Mouse (Mus musculus): ENCODE data around the gene Unc5c.

Unc5c gene

DNA sequence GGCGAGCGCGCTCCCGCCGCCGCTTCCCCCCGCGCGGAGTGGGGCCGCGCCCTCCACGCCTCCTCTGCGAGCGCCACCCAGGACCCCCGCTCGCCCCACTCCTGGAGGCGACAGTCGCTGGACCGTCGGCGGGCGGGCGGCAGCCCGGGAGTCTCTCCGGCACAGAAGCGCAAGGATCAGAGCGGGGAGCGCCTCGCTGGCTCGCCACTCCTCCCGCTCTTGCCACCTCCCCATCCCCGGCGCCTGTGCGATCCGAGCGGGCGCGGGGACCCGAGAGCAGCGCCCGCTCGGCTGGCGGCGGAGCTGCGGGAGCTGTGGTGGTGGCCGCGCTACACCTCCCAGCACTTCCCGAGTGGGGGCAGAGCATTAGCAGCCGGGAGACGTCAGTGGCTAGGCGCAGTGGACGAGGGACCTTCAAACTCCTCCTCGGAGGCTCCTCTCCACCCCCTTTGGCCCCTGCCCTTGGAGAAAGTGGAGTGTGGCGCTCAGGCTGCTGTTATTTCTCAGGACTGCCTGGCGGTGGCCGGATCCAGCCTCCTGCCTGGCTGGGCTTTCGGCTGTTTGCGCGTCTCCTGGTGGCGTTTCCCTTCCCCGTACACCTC lies at the start of gene Unc5c:
Gene Unc5c, plus strand, starts transcription at position 113 of the 602 bp plus-strand sequence.
- peak in 1 of 2 experiments; percentile 12 for DNase-seq (ENCODE audit: low spot score in 2 of 2)

DNA sequence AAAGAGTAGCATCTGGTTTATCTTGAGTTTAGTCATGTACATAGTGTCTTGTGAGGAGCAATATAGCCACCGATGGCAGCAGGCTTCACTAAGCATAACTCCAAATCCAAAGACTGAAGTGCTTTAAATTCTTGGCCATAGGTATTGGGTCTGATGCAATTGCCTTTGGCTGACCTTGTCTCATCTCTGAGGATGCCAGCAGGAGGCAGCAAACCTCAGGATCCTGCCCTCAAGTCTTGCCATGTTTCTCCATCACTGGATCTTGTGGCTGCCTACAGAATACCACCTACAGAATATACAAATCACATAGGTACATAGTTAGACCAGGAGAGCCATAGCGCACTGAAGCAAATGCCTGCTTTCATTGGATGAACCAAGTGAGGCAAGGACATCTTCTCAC lies 7.5 kb upstream of the Unc5c start:
- DNase-seq (ENCODE audit: low spot score in 2 of 2): no peak

DNA sequence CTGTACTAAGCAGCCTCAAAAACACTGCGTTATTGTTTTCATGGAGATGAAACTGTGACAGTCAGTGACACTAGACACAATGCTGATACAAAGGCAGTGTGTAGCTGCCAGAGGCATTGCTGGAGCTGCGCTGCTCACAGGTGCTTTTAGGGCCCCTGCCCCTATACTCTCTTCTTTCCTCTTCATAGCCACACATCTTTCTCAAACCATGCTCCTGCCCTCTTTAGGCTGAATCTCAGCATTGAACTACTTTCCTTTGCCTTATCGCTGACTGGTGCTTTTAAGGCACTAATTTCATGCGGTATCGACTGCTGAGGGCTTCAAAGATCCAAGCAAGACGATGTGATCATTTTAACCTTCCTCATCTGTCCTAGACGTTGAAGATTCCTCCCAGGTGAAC lies 2.5 kb upstream of the Unc5c start:
- no peak for DNase-seq (ENCODE audit: low spot score in 2 of 2)

DNA sequence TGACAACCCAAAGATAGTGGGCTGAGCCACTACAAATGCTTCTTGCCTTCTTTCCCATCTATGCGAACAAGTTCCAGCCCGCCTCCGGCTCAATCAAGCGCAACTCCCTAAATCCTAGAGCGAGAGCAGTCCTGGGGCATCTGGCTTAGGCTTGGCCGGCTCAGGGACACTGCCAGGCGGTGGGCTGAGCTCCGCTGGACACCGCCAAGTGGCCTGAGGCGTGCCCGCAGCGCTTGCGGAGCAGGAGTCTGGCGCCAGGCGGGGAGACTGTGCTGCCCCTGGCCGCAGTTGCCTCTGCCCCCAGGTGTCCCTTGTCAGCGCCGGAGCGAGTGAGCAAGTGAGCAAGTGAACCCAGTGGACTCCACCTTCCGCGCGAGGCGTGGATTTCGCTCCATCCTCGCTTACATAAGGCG lies 319 bp upstream of the Unc5c start:
- DNase-seq (ENCODE audit: low spot score in 2 of 2): peak in 1 of 2 experiments; percentile 12

DNA sequence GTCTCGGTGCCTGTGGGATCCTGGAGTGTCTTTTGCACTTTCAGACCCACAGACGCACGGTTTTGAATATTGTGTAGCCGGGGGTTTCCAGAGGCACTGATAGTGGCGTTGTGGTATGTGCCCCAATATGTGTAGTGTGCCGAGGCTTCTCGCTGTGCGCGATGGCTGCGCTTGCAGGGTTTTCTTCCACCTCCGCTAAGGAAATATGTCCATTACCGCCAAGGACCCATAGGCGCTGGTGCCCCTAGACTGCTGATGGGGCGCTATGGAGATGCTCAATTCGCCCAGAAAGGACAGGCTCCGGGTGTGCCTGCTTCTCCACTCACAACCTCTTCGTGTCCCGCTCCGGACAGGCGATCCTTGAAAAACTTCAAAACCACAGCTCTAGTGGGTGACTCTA lies 1.0 kb downstream of the Unc5c start:
- no peak for DNase-seq (ENCODE audit: low spot score in 2 of 2)

DNA sequence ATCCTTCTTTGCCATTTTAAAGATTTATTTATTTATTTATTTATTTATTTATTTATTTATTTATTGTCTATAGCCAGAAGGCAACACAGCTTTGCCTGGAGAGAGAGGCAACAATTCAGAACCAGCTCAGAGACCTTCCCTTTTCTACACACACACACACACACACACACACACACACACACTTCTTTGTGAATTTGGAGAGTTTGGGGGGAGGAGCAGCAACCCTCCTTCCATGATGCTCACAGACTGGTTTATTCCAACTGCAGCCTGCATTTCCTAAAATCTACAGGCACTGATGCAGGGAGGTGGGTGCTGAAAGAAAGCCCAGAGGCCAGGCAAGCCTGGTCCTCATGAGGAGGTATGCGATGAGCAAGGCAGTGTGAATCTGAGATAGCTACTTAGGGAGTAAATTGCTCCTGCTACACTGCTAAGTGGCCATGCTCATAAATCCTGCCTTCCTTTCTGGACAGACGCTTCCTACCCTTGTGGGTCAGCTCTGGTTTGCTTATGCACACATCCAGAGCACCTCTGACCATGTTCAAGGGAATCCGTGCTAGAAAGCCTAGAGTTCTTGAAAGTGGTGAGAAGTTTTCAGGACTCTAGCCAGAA lies 1.8 kb downstream of the Unc5c start:
- no peak for DNase-seq (ENCODE audit: low spot score in 2 of 2)

DNA sequence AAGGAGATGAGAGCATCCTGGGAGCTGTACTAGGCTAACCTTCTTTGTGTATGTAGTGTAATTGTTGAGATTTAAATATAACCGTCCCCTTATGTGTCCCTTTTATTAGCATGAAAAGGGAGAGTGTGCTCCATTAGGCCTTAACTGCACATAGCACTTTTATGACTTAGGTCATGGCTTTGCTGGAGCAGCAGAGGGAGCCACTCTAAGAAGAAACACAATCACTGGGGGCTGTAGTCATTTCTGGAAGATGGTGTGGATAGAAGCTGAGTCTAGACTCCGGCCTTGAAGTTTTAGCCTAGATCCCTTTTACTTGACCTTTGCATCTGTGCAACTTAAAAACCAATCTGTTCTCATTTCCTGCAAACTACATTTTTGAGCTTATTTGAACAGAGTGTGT lies 4.3 kb downstream of the Unc5c start:
- DNase-seq (ENCODE audit: low spot score in 2 of 2): no peak

DNA sequence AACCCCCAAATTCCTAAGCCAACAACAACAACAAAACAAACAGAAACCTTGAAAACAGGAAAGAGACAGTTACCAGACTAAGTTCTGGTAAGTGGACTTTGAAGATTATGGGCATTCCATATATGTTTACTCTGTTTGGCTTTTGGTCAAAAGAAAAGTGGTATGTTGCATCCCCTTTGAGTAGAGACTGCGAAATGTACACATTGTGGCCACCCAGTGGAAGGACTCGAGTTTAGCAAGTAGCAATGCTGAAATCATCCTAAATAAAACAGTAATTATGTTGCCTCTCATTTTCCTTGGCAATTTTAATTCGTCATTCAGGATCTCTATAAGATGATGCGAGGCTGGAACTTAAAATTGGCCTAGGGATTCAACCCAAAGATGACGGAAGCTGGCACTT lies 8.2 kb downstream of the Unc5c start:
- DNase-seq (ENCODE audit: low spot score in 2 of 2): no peak

DNA sequence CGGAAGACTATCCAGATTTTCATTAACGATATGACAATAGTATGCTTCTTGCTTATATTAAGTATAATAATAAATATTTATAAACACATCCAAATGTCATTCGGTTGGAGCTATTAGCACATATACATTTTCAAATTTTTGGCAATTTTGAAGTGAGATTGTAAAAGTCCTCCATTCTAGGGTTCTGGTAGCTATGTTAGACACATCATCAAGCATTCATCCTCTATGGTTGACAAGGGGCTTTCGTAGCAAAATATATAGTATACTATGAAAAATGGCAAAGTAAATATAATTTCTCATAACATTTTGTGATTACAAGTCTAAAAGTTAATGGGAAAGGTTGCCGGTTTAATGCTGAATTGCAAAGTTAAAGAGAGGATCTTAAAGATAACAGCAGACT lies 10.4 kb downstream of the Unc5c start:
- no peak for DNase-seq (ENCODE audit: low spot score in 2 of 2)

DNA sequence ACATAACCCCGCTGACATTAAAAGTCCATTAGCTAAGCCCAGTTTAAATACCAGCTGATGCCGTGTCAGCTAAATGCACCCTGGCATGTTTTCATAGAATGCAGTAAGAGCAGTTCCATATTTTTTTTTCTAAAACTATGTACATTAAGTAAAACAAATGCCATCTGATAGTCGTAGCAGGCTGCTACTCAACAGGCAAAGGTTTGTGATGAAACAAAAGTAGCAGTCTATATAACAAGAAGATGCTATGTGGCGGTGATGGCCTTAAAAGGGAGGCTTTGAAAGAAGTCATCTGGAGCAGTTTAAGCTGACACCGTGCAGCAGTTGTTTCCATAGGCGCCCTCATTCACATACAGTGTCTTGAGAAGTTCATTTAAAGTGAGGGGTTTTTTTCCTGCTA lies 10.9 kb downstream of the Unc5c start:
- DNase-seq (ENCODE audit: low spot score in 2 of 2): no peak

DNA sequence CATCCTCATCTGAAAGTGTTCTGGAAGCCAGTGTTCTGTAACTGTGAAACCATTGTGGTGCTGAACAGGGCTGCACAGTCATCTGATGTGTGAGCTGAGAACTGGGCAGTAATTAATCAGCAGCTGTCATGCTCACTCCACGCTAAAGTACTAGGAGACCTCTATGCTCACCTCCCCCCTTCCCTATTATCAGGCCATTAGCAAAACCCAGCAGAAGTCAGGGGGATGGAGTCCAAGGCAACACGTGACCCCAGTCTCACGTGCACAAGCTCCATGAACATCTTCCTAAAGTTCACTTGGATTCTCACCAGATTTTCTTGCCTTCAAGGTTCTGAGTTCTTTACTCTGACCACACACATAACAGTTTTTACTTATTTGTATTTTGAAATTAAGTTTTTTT lies 11.7 kb downstream of the Unc5c start:
- DNase-seq (ENCODE audit: low spot score in 2 of 2): no peak

DNA sequence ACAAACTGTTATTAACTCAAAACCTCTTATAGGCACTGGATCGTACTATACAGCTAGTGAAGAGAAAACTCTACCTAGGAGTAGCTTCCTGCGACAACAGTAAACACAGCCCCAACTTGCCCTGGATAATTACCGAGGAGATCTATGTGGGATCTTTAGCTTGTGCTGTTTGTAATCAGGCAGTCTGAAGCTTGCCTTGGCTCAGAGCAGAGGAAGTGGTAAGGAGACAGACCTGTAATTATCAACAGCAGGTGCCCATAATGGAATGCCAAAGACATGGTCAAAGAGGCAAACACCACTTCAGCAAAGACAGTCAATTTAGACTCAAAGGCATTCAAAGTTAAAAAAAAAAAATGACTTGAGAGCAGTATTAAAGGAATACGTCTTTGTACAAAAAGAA lies 17.4 kb downstream of the Unc5c start:
- no peak for DNase-seq (ENCODE audit: low spot score in 2 of 2)

DNA sequence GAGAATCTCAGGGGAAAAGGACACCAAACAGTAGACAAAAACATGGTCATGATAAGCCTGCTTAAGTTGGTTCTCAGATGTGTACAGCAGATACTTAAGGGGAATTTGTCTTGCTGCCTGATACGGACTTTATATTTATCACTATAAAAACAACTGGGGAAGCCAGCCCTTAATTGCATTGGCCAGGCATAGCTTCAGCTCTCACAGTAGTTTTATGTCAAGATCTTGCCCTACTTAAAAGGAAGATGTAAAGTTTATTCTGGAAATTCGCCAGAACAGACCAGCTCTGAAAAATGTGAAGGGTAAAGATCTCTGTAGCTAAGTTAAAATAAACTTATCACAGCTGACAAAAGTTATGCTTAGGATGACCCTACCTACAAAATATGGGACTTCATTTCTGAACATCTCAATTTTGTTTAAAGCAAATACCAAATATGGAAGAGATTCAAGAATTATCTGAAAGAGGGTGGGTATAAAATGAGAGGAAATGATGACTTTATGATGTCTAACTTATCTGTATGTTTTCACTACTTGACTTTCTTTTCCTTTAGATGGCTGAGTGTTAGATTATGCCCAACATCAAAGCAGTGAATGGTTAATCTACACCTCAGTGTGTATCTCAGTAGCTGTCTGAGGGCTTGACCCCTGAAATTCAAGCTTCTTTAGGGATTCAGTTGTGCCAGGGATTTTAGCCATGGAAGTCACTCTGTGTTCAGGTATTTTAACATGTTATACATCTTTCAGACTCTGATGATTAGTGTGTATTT lies 18.8 kb downstream of the Unc5c start:
- no peak for DNase-seq (ENCODE audit: low spot score in 2 of 2)

DNA sequence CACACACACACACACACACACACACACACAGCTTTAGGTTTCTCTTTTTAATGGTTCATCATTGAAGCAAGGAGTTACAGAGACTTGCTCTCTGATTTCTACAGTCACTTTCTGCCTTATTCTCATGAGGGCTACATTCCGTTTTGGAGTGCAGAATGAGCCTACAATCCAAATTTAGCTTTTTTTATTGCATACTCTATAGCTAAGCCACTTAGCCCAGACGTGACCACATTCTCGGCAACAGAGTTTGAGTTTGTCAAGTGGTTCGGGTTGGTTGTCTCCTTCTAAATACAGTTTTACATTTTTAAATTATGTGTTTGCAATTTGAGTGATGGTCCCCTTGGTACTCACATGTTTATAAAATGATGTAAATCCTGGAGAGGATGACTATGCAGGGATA lies 20.2 kb downstream of the Unc5c start:
- DNase-seq (ENCODE audit: low spot score in 2 of 2): no peak

DNA sequence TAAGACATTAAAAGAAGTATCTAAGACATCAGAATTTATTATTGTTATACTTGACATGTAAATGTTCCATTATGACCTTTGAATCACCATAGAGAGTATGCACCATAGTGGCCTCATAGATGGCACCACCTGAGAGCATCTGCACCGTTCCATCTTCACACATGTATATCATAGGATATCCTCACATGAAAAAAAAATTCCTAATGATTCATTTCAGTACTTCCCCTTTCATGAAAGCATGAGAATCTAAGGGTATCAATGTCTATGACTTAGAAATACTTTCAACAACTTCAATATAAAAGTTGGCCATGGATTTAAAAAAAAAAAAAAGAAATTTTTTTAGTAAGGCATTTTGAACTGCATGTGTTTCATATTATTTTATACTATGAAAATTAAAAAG lies 25.6 kb downstream of the Unc5c start:
- no peak for DNase-seq (ENCODE audit: low spot score in 2 of 2)

DNA sequence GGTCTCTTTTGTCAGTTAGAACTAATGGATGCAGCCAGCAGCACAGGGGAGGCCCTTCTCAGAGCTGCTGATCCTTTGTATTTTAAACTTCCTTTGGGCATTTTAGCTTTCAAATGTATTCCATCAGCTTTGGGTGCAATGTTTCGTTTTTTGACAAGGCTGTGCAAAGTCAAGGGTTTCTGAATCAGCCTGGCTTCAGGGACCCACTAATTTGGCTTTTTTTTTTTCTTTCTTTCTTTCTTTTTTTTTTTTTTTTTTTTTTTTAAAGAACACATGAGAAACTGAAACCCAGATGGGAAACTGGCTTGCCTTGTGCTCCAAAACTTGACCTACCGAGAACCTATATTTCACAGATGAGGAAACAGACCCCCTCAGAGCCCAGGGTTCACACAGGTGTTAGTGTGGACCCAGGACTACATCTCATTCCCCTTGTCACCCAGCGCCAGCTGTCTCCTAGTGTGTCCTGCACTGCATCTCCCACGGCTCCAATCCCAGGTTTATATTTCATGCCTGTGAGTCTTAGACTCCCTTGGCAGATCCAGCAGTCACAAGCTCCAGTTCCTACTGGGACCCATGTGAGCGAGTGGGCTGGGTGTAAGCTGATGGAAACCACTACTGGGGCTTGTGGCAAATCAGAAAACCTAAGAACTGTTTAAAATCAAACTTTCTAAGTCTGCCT lies 26.4 kb downstream of the Unc5c start:
- no peak for DNase-seq (ENCODE audit: low spot score in 2 of 2)

DNA sequence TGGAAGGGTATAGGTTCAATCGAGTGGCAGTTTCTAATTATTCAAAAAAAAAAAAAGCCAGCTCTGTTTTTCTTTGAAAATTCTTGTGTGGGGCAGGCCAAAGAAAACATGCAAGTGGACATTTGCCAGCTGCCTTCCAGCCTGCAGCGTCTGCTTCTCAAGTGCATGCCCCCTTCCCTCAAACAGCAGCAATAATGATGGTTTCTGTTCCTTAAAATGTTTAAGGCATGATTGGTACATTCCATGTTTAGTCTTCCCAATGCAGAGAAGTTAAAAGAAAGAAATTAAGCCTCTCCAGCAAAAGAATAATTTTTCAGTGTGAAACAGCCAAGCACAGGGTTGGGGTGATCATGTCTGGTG lies 26.9 kb downstream of the Unc5c start:
- no peak for DNase-seq (ENCODE audit: low spot score in 2 of 2)

DNA sequence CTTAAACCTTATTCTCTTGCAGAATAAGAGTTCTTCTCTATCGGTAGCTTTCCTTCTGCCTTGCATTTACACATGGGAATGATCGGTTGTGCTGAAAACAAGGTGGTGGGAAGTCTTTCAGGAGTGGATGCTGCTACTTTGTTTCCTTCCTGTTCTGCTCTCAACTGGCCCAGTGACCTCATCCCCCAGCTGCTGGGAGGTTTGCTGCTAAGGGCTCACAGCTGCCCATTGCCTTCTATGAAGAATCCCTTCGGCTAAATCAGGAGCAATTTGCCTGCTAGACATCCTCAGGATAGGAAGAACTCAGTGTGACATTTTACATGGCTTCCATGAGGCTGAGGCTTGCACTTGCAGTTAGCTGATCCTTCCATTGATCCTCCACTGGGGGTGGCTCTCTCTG lies 28.0 kb downstream of the Unc5c start:
- DNase-seq (ENCODE audit: low spot score in 2 of 2): no peak

DNA sequence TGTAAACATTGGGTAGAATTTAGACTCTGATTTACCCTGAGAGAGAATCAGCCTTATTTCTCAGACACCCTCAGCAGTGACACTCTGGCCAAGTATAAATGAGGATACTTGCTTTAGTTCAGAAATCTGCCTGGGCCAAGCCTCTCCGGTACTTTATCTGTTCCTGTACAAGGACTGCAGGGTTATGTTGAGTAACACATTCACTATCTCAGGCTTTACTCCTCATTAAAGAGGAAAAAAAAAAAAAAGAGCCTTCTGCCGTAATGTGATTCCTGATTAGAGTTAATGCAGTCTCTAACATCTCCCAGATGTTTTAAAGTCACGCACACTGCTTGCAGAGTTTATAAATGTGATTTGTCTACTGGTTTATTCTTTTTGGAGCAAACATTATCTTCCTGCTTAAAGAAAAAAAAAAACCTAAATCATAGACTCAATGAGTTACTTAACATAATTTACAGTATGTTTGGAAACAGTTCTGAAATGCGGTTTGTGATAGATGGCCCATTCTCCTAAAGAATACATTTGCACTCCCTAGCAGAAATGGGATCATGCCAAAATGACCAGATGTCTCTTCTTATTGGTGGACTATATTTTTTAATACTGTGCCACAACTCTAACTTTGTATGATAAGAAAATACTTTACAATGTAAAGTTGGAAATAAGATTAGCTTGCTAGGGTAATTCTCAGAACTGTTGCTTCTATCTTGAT lies 33.5 kb downstream of the Unc5c start:
- DNase-seq (ENCODE audit: low spot score in 2 of 2): no peak

DNA sequence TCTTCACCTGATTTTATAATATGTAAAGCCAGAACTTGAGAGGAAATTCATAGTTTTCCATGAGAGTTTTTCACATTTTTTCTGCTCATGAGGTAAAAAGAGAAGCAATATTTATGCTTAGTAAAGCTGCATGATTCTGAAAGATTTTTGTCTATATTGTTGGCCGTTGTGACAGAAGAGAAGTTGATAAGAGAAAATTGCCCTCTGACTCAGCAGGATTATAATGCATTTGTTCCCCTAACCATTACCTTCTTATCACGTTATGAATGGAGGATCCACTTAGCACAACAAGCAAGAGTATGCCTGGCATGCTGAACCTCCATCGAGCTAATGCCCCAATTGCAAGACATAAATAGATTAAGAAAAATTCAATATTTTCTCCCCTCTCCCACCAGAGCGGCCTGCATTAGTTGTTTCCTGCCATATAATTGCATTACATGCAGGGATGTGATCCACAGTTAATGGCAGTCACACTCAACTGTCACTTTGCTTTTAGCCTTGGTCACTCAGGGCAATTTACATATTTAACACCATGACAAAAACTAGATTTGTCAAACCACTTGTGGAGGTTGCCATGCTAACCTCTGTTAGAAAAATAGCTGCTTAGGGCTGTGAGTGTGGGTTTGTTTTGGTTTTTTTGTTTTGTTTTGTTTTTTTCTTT lies 37.0 kb downstream of the Unc5c start:
- DNase-seq (ENCODE audit: low spot score in 2 of 2): no peak

DNA sequence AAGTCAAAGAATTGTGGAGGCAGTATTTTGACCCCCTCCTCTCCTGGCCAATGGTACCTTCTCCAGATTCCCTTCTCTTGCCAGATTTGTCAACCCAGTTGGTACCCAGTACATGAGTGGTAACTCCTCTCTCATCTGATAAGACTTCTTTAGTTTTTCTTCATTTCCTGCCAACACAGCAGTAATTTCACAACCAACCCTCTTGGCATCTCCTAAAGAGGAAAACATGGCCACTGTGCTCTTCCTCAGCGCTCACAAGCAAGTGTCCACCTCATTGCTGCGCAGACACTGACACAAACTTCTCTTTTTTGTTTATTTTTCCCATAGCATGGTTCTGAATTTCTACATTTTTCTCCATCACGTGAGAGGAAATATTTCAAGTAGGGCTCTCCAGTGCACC lies 38.3 kb downstream of the Unc5c start:
- no peak for DNase-seq (ENCODE audit: low spot score in 2 of 2)

DNA sequence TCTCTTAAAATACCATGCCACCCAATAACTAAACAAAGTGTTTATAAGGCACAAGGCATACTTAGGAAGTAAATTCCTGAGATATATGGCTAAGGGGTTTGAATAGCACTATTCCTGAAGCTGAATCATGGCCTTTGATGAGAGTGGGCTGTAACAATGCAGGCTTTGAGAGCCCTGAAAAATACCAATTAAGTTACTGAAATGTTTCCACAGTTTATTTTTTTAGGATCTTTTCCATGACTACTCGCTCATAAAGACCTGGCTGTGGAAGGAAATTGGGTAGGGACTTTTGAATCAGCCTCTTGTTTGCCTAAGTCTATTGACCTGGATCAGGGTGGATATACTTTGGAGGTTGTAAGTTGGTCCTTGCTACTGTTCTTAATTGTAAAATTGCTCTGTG lies 44.8 kb downstream of the Unc5c start:
- DNase-seq (ENCODE audit: low spot score in 2 of 2): no peak
